Mouse (Mus musculus): ENCODE results near the gene Triap1.

- no peak for TF ChIP-seq CTCF (conservative IDR thresholded peaks at IDR 0.05 in 1 of 2, IDR thresholded peaks at IDR 0.05 in 1 of 2; ENCODE audit: low read depth in 2 of 2, low read length in 2 of 2)
- TF ChIP-seq POLR2A (IDR thresholded peaks at IDR 0.05; ENCODE audit: low read depth, low read length), result no peak
- no peak for TF ChIP-seq POLR2AphosphoS2 (IDR thresholded peaks at IDR 0.05; ENCODE audit: low read depth, low read length)
- TF ChIP-seq JUND (conservative IDR thresholded peaks at IDR 0.05; ENCODE audit: low read depth, low read length), result no peak
- no peak for TF ChIP-seq MXI1 (IDR thresholded peaks at IDR 0.05; ENCODE audit: low read depth, low read length)
- TF ChIP-seq GABPA (IDR thresholded peaks at IDR 0.05; ENCODE audit: insufficient replicate concordance, low read depth, low read length), result no peak
These were observed 32.6 kb downstream of the Triap1 start for GRCm38 (mm10) chr5:115373441-115374203.

Measured in CH12.LX (cell line).